In genomic region chr16:29480396-29480795, GRCm38 (mm10) we compare ENCODE assay signal across 11 mouse cellular contexts.
"Had no signal": no experiment of that assay in that cellular context is flagged by ENCODE, and none has a peak within 500 bp of the region (broad histone marks: within the 10 kb centered on the region; RNA-seq: fewer than 3 reads in every experiment).

No protein-coding gene starts in this region.

- DNase-seq: gastrocnemius, adult 2 months; gastrocnemius, postnatal 10 days; gastrocnemius, postnatal 25 days; heart, adult 18-20 months; heart, postnatal 10 days; heart, postnatal 4 days; kidney, adult 18-20 months; kidney, adult 8-10 months; kidney, postnatal 10 days; kidney, postnatal 25 days; kidney, postnatal 4 days had no signal
